Mouse (Mus musculus) adrenal gland, adult 8-10 months (tissue): ENCODE results near the gene Scn2a. TPM values are rescaled to one million over a fixed set of nuclear protein-coding genes. Genes with fewer than 3 reads are reported as not detected.
"Not testable (repeated sequence)": the region's sequence is repeated elsewhere in the genome, so short reads cannot be mapped to it uniquely, and the experiment has no call there.

Experiments
- DNase-seq: peaks from one replicate; pipeline ENCODE4 v3.0.0; 2022
- total RNA-seq, 4 experiments: library from RNA; stranded (reverse); gene quantifications; 2 replicates each; pipeline ENCODE4 v1.2.4; 2022

Scn2a gene
- total RNA-seq, 4 experiments from 2014 or later, result 1.6 to 3.4 (median 2.5) TPM

GRCm38 (mm10) chr2:65700246-65700645 is 79.7 kb downstream of the Scn2a start:
- DNase-seq, result no peak

GRCm38 (mm10) chr2:65701175-65701574 is 80.6 kb downstream of the Scn2a start:
- DNase-seq, result no peak

- DNase-seq, result no peak
Observed at GRCm38 (mm10) chr2:65722219-65722800, 101.7 kb downstream of the Scn2a start.

DNA sequence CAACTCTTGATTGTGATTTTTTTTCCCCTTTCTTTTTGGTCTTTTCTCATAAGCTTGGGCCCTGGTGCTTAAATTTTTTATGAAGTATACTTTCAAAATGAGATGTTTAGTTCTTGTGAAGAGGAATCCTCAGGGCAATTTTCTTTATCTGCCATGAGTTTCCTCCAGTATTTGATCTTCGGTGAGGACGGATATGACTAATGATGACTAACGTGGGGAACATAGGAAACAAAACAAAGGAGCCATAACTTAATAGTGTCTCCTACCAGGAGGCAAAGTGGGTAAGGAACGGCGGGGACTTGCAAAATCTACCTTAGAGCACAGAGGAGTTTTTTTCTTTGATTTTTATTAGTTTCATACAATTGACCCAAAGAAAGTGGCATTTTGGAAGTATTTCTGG is 124.8 kb downstream of the Scn2a start:
- DNase-seq, result no peak

GRCm38 (mm10) chr2:65782442-65782841 is 161.9 kb downstream of the Scn2a start:
- no peak for DNase-seq

DNA sequence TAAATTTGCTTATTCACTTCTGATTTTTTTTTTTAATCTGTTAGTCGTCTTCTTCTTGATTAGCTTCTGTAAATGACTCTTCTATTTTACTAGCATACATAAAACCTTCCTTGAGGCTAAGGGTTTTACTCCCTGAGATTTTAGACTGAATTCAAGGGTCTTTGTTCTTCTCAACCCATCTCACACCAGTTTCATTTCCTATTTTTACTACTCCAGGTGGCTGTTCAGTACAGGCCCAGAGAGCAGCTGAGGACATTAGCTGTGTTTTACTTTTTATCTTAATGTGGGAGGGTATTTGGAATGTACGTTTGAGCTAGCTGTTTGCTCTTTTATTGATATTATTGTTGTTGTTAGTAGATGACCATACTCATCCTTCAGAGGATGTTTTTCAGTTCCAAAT is 162.8 kb downstream of the Scn2a start:
- no peak for DNase-seq

DNA sequence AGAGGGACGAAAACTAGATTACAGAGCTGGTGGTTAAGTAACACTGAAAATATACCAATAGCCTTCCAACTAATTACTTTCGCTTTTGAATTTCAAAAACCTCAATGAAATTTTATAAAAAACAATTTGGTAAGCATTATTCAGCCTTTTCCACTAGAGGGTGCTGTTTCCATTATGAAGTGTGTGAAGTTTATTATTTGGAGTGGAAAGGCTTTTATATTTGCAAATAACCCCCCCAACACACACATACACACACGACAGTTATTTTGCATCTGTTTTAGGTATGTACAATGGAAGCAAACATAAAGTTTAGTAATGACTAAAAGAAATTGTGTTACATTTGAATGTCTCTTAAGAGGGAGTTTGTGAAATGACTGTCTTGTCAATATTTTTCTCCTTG is 171.9 kb downstream of the Scn2a start:
- DNase-seq, result no peak

- DNase-seq, result no peak
Observed at GRCm38 (mm10) chr2:65793593-65793992, 173.0 kb downstream of the Scn2a start.

GRCm38 (mm10) chr2:65801054-65801709 is 180.6 kb downstream of the Scn2a start:
- no peak for DNase-seq

- no peak for DNase-seq
Observed at GRCm38 (mm10) chr2:65806556-65806955, 186.0 kb downstream of the Scn2a start.

- DNase-seq, result not testable (repeated sequence)
Observed at GRCm38 (mm10) chr2:65811203-65811602, 190.6 kb downstream of the Scn2a start.

Other genes starting within 250 kb of the Scn2a start
- gene Scn3a, start 53.1 kb upstream of the Scn2a start, total RNA-seq, result 1 to 10 TPM; 4.5 to 8.2 (median 6.3) TPM
- gene Csrnp3, start 225.0 kb downstream of the Scn2a start, total RNA-seq, result 1 to 10 TPM in 2 of 4 experiments, under 1 TPM in 2; 0.41 to 1.1 (median 0.87) TPM